In genomic region chr11:26814601-26815000, GRCm38 (mm10) we compare ENCODE assay signal across 19 mouse cellular contexts.
"Had no signal": no experiment of that assay in that cellular context is flagged by ENCODE, and none has a peak within 500 bp of the region (broad histone marks: within the 10 kb centered on the region; RNA-seq: fewer than 3 reads in every experiment).

No protein-coding gene starts in this region.

- H3K4me1 ChIP-seq: intestine, embryonic 15.5 days; kidney, embryonic 15.5 days; limb, embryonic 12.5 days; limb, embryonic 15.5 days; stomach, embryonic 15.5 days had no signal

- H3K36me3 ChIP-seq: intestine, embryonic 15.5 days; kidney, embryonic 15.5 days; limb, embryonic 12.5 days; limb, embryonic 15.5 days; stomach, embryonic 15.5 days had no signal

- ATAC-seq: intestine, embryonic 15.5 days; liver, postnatal 0 days; lung, postnatal 0 days had no signal

- H3K9me3 ChIP-seq: intestine, embryonic 15.5 days; kidney, embryonic 15.5 days; limb, embryonic 12.5 days; limb, embryonic 15.5 days; stomach, embryonic 15.5 days had no signal

- H3K4me3 ChIP-seq: intestine, embryonic 15.5 days; kidney, embryonic 15.5 days; limb, embryonic 12.5 days; limb, embryonic 15.5 days; stomach, embryonic 15.5 days had no signal

- H3K4me2 ChIP-seq: intestine, embryonic 15.5 days; kidney, embryonic 15.5 days; limb, embryonic 12.5 days; limb, embryonic 15.5 days; liver, embryonic 11.5 days; lung, embryonic 14.5 days; stomach, embryonic 15.5 days had no signal

- H3K27me3 ChIP-seq: intestine, embryonic 15.5 days; kidney, embryonic 15.5 days; limb, embryonic 12.5 days; limb, embryonic 15.5 days; stomach, embryonic 15.5 days had no signal

- H3K27ac ChIP-seq: intestine, embryonic 15.5 days; kidney, embryonic 15.5 days; limb, embryonic 12.5 days; limb, embryonic 15.5 days; liver, embryonic 14.5 days; macrophage; stomach, embryonic 15.5 days had no signal

- DNase-seq: kidney, adult 11 months; kidney, adult 8-10 months; kidney, postnatal 10 days; kidney, postnatal 36 days; left cerebral cortex, postnatal 4 days; liver, postnatal 0 days; lung, embryonic 14.5 days; right cerebral cortex, postnatal 25 days; spleen, adult 18-20 months; thymus, postnatal 25 days had no signal

- H3K9ac ChIP-seq: intestine, embryonic 15.5 days; kidney, embryonic 15.5 days; limb, embryonic 12.5 days; limb, embryonic 15.5 days; liver, embryonic 14.5 days; liver, postnatal 0 days; lung, embryonic 14.5 days; stomach, embryonic 15.5 days had no signal
